Mouse (Mus musculus): ENCODE results near the gene Gcnt1.

- no peak for TF ChIP-seq CTCF (IDR thresholded peaks at IDR 0.05; ENCODE audit: insufficient read depth, low read length)
- no peak for TF ChIP-seq POLR2A (IDR thresholded peaks at IDR 0.05; ENCODE audit: borderline replicate concordance, extremely low read depth, low read depth, low read length)
These were observed 25.7 kb downstream of the Gcnt1 start for GRCm38 (mm10) chr19:17346716-17347474.
